Mouse (Mus musculus): ENCODE measurements around the gene Podxl2.

The Podxl2 gene

GRCm38 (mm10) chr6:88844901-88845565 lies 29.8 kb downstream of the Podxl2 start:
- DNase-seq (ENCODE audit: low read depth, low spot score): no peak

GRCm38 (mm10) chr6:88843781-88844725 lies 30.8 kb downstream of the Podxl2 start:
- no peak for DNase-seq (ENCODE audit: low read depth, low spot score)

GRCm38 (mm10) chr6:88843241-88843640 lies 31.6 kb downstream of the Podxl2 start:
- no peak for DNase-seq (ENCODE audit: low read depth, low spot score)

GRCm38 (mm10) chr6:88842731-88843151 lies 32.1 kb downstream of the Podxl2 start:
- peak; percentile 64 for DNase-seq (ENCODE audit: low read depth, low spot score)

GRCm38 (mm10) chr6:88841781-88842689 lies 32.8 kb downstream of the Podxl2 start, which contains the start of gene Abtb1:
Abtb1 (minus strand) TSS chr6:88841984.
- DNase-seq (ENCODE audit: low read depth, low spot score): peak; percentile 99

GRCm38 (mm10) chr6:88841514-88841780 lies 33.4 kb downstream of the Podxl2 start:
- DNase-seq (ENCODE audit: low read depth, low spot score): no peak

- no peak for DNase-seq (ENCODE audit: low read depth, low spot score)
These were observed 33.9 kb downstream of the Podxl2 start for GRCm38 (mm10) chr6:88840791-88841513.

- no peak for DNase-seq (ENCODE audit: low read depth, low spot score)
These were observed 34.6 kb downstream of the Podxl2 start for GRCm38 (mm10) chr6:88840211-88840610.

GRCm38 (mm10) chr6:88839135-88839970 lies 35.5 kb downstream of the Podxl2 start:
- DNase-seq (ENCODE audit: low read depth, low spot score): peak; percentile 67

- DNase-seq (ENCODE audit: low read depth, low spot score): no peak
These were observed 36.2 kb downstream of the Podxl2 start for GRCm38 (mm10) chr6:88838613-88839012.

GRCm38 (mm10) chr6:88837999-88838398 lies 36.8 kb downstream of the Podxl2 start:
- DNase-seq (ENCODE audit: low read depth, low spot score): no peak

GRCm38 (mm10) chr6:88836178-88836819 lies 38.5 kb downstream of the Podxl2 start:
- DNase-seq (ENCODE audit: low read depth, low spot score): no peak

GRCm38 (mm10) chr6:88835047-88835446 lies 39.8 kb downstream of the Podxl2 start:
- no peak for DNase-seq (ENCODE audit: low read depth, low spot score)

GRCm38 (mm10) chr6:88833340-88834140 lies 41.3 kb downstream of the Podxl2 start:
- DNase-seq (ENCODE audit: low read depth, low spot score): no peak

GRCm38 (mm10) chr6:88832663-88833062 lies 42.2 kb downstream of the Podxl2 start:
- no peak for DNase-seq (ENCODE audit: low read depth, low spot score)

GRCm38 (mm10) chr6:88831456-88831855 lies 43.4 kb downstream of the Podxl2 start:
- peak; percentile 97 for DNase-seq (ENCODE audit: low read depth, low spot score)

GRCm38 (mm10) chr6:88830112-88830702 lies 44.6 kb downstream of the Podxl2 start:
- DNase-seq (ENCODE audit: low read depth, low spot score): no peak

- DNase-seq (ENCODE audit: low read depth, low spot score): no peak
These were observed 45.3 kb downstream of the Podxl2 start for GRCm38 (mm10) chr6:88829579-88829978.

Measured in brain, adult 2 months (tissue).